Mouse (Mus musculus) adrenal gland, postnatal 0 days (tissue): Measurements from ENCODE around the gene Gm765. TPM values are rescaled to one million over a fixed set of nuclear protein-coding genes. Genes with fewer than 3 reads are reported as not detected.

ENCODE experiments used
- polyA plus RNA-seq: library from polyadenylated mRNA; unstranded; fragments of >200 nt; fragmentation: Nextera tagmentation; extraction: Ambion mirVana; gene quantifications from 2 replicates; pipeline ENCODE4 v1.2.1, GENCODE M21; 2015

The Gm765 gene
- polyA plus RNA-seq = 0.08 TPM in 1 of 2 replicates, not detected in the other

GRCm38 (mm10) chr6:98342654-98343053, at the start of gene Gm765:
Gm765 (minus strand) TSS chr6:98342754.

